Mouse (Mus musculus): ENCODE data around the gene Tex12.
A peak's percentile ranks its signal among the peaks of the same experiment; 100 is the strongest.

Gene Tex12

GRCm38 (mm10) chr9:50561145-50561917 lies at the start of gene Tex12:
Gene Tex12 (minus strand): TSS chr9:50561325.
- DNase-seq: no peak

DNA sequence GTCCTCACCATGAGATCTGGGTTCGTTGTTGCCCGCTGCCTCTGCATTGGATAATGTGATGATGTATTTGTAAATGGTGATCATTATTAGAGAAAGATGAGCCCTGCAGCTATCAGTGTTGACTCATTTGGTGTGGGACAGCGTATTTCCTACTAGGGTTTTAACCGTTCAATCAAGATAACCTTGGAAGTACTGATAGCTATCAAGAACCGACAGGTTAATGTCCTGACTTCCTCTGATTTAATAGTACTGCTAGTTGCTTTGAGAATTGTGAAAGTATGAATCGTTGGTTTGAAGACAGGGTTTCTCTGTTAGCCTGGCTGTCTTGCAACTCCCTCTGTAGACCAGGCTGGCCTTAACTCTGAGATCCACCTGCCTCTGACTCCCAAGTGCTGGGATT lies 43.2 kb upstream of the Tex12 start:
- no peak for DNase-seq

GRCm38 (mm10) chr9:50603998-50604324 lies 42.8 kb upstream of the Tex12 start:
- no peak for DNase-seq

- DNase-seq: peak; percentile 94
Measured at GRCm38 (mm10) chr9:50603189-50603997, 42.3 kb upstream of the Tex12 start, which contains the start of the genes Sdhd and Timm8b. Gene Sdhd (minus strand): TSS chr9:50603812. Gene Timm8b (plus strand): TSS chr9:50603910.

DNA sequence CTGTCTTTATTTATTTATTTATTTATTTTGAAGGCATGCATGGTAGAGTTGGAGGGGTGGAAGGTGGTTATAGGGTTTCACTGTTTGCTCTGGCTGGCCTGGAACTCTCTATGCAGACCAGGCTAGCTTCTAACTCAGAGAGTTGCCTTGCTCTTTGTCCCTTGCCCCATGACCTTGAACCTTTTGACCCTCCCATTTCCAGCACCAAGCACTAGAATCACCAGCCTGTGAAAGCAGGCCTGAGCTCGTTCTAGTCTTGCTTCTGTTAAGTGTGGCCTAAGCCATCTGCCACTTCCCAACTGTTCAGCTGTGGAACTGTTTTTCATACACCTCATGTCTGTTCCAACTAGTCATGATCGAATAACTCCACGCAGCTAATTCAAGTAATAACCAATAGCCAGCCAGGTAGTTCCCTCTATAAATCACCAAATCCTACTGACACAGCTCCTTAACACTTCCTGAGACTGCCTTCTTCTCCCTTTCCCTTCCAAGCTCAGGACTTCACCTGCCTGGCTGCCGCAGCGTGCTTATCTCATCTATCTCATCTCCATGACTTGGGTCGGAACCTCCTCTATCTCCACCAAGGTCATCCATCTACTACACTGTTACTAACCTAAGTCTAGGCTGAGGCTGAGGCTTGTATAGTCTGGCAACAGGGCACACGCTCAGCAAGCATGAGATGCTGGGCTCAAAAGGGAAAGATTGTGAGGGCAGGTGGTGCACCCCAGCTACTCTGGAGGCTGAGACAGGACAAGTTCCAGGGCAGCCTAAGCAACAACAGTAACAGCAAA lies 41.1 kb upstream of the Tex12 start:
- peak; percentile 7 for DNase-seq

- peak; percentile 53 for DNase-seq
Measured at GRCm38 (mm10) chr9:50601536-50601935, 40.4 kb upstream of the Tex12 start.

GRCm38 (mm10) chr9:50596973-50597372 lies 35.8 kb upstream of the Tex12 start:
- no peak for DNase-seq

- peak; percentile 10 for DNase-seq
Measured at GRCm38 (mm10) chr9:50594794-50595417, 33.8 kb upstream of the Tex12 start.

DNA sequence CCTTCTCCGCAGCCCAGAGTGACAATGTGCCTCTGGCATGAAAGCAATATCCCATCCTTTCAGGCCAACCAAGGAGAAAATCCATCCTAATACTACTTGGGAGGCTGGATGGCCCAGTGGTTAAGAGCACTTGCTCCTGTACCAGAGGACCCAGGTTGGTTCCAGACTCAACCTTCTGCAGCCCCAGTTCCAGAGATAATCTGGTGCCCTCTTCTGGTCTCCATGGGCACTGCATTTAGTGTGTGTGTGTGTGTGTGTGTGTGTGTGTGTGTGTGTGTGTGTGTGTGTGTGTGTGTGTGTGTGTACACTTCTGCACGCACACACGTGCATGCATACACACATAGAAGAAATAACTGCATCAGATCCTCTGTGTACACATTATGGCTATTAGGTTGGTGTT lies 32.4 kb upstream of the Tex12 start:
- DNase-seq: peak; percentile 49

GRCm38 (mm10) chr9:50592955-50593354 lies 31.8 kb upstream of the Tex12 start:
- DNase-seq: peak; percentile 7

- no peak for DNase-seq
Measured at GRCm38 (mm10) chr9:50590856-50591518, 29.9 kb upstream of the Tex12 start.

DNA sequence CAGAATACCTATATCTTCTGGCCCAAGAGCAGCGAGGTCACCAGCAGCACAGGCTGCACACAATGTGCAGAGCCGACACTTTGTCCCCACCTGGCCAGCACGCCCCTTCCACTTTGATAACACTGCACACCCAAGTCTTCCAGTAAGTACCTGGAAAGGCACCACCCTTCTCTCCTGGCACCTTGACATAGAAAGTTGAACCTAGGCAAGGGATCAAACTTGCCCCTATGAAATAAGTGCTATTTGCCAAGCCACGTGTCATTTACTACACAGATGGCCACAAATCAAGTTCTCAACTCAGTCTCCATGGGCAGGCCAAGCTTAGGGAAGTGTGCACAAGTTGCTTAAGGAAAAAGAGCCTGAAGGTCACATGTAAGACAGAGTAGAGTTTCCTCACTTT lies 25.8 kb upstream of the Tex12 start:
- DNase-seq: no peak

DNA sequence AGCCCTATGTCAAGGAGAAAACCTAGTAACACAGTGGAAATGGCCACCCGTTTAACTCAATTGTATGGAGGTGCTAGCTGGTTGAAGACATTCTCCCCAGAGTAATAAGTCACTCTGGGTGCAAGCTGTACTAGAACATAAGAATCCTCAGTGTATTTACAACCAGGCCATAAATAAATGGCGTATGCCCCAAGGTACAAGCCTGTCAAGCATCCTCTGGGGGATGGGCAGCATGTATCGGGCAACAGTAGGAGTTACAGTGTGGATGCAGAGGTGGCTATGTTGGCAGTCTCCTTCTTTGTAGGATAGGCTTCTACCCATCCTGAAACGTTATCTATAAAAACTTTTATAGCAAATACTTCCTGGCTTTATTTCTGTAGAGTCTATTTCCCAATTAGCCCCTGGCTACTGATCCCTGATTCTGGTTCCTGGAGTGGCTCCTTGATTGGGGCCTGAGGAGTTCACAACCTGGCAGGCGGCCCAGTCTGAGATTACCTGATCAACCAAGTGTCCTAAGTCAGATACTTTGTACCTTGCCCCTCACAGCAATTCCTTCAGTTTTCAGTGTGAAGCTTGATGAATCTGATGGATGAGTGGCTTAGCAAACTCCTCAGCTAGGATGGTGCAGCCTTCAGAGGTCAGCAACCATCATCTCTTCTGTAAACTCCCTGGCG lies 24.2 kb upstream of the Tex12 start:
- DNase-seq: no peak

DNA sequence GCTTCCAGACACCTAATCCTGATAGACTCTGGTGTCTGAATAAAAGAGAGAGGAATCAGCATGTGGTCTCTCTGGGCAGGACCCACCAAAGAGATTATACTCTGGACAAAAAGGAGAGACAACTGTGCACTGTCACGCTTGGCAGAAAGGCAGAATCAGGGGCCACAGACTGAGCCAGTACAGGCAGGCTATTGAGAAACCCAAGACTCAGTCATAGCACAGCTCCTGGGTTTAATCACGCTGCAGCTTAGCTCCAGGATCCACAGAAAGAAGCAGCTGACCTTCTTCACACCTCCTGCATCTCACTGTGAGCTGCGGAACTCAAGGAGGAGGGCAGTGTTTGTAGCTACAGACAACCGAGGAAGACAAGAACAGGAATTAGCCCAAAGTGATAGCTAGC lies 19.2 kb upstream of the Tex12 start:
- no peak for DNase-seq

DNA sequence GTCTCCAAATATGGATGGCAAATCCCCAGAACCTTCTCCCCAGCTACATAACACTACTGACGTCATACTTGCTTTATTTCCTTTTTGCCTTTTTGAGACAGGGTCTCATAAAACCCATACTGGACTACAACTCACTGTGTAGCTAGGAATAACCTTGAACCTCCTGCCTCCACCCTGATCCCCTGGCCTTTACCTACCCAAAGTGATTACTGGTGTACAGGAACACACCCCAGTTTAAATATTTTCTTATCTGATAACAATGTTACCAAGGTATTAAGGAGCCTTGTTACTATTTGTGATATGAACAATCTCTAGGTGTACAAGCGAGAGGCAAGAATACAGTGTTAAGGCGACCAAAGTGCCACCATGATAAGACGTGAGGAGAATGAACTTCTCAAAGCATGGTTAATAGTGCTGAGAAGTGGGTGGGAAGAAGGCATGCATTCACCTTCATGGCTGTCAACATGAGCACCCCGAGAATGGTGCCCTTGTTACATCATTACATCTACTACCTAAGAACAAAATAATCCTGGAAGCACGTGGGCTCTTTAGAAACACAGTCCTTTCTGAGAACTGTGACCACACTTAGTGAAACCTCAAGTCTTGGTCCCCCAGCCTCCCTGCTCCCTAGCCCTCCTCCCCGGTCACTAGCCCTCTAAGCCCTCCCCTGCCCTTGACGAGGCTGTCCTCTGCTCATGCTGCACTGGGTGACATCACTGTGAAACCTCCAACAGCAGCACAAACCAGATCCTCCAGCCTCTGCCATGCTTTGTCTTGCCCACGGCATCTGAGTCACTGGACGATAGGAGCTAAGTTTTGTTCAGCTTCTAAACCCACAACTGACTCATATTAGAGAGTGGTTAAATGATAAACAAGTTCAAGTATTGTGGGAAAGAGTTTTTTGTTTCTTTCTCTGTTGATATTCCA lies 8.7 kb upstream of the Tex12 start:
- no peak for DNase-seq

GRCm38 (mm10) chr9:50567881-50568280 lies 6.8 kb upstream of the Tex12 start:
- DNase-seq: no peak

- DNase-seq: no peak
Measured at GRCm38 (mm10) chr9:50567372-50567771, 6.2 kb upstream of the Tex12 start.

DNA sequence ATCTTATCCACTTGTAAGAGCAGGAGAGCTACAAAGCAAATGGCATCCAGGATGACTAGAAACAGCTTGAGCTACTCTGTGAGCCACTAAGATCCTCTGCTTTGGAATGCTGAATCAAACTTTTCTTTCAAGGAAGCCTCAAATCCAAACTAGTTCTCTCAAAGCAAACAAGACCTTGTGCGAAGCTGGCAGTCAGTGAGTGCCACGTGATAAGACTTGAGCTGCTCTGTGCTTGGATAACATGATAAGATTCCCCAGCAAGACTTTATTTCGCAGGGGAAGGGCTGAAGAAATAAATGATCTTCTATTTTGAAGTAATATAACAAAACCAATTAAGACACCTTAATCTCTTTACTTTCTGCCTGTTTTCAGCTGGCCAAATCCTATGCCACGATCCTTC lies 4.8 kb upstream of the Tex12 start:
- DNase-seq: no peak

DNA sequence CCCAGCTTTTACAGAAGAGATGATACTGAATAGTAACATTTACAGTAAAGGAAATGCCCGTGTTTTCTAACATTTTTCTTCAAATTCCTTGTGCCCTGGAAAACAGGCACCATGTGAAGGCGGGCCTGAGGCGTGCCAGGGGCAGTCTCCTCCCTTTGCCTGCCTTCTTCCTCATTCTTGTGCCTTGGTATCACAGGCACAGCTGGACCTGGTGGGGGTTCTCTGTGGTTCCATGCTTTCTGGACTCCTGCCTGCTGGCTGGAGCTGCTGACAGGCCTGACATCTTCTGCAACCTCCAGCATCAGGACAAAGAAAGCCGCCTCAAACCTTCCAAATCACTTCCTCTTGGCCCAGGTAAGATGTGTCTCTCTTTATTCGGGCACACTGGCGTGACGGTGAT lies 4.0 kb upstream of the Tex12 start:
- no peak for DNase-seq

- no peak for DNase-seq
Measured at GRCm38 (mm10) chr9:50561918-50562360, 814 bp upstream of the Tex12 start.

GRCm38 (mm10) chr9:50555094-50555446 lies 6.1 kb downstream of the Tex12 start, which contains the start of gene Bco2:
Gene Bco2 (minus strand): TSS chr9:50555181.
- no peak for DNase-seq

Data from liver (tissue).